Comparison of ENCODE assay signal across 8 mouse cellular contexts in the genomic region with DNA sequence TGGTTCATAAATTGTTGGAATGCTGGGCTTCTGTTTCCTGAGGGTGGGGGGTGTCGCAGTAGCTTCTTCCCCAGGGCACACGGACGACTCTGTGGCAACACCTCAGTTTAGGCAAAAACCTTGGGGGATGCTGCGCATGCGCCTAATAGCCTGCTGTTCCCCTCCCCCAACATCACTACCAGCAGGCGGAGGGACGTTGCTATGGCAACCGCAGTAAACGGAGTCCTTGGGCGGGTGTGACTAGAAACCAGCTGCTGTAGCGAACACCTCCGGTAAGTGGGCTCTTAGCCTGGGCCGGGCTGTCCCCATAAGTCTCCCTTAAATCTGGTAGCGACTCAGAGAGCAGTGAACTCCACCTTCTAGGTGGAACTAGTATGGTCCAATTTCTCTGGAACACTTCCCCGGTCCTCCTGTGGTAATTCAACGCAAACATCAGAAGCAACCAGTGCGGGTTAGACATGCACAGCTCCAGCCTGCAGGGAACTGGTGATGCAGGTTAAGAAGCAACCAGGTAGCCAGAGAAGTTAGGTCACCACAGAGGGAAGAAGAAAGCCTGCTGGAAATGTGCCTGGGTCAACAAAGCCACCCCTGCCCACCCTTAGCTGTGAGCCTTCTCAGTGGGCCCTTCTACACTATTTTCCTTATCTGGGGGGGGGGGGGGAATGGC. TPM values are rescaled to one million over a fixed set of nuclear protein-coding genes. Genes with fewer than 3 reads are reported as not detected.
DNase-seq lines count a peak whose midpoint lies in the region; ATAC-seq and TF ChIP-seq lines count a peak whose summit lies in the region.

Cfap44 (plus strand) TSS at position 220 of the 667 bp plus-strand sequence.

- DNase-seq in B cell, adult 2 months, result peak; percentile 50 to 54
- peak; percentile 81 to 82 for DNase-seq in adrenal gland, postnatal 36 days
- DNase-seq in kidney, postnatal 0 days (ENCODE audit: low spot score), result peak; percentile 95

- peaks cover 10% of the 10 kb centered on the region for H3K4me1 ChIP-seq in embryonic facial prominence, embryonic 13.5 days
- peaks cover 11% of the 10 kb centered on the region for H3K4me1 ChIP-seq in heart, embryonic 15.5 days (replicated peaks)
- H3K4me1 ChIP-seq in kidney, postnatal 0 days (replicated peaks; ENCODE audit: insufficient read depth, low read length), result no peaks in the 10 kb centered on the region; the same call in 1 of the 2 replicates
- H3K4me1 ChIP-seq in limb, embryonic 15.5 days, result peaks cover 9% of the 10 kb centered on the region
- H3K4me1 ChIP-seq in midbrain, embryonic 16.5 days (ENCODE audit: control insufficient read depth, insufficient read depth, low read length), result peaks cover 11% of the 10 kb centered on the region
- peaks cover 5% of the 10 kb centered on the region; the same call in 1 of the 2 replicates for H3K4me1 ChIP-seq in stomach, embryonic 14.5 days (ENCODE audit: control insufficient read depth, insufficient read depth, low read length)

- no peak within 1 kb of the TSS for H3K27ac ChIP-seq in embryonic facial prominence, embryonic 13.5 days
- H3K27ac ChIP-seq in heart, embryonic 15.5 days, result no peak within 1 kb of the TSS
- peak within 1 kb of the TSS; percentile 33; the same call in 1 of the 2 replicates for H3K27ac ChIP-seq in kidney, postnatal 0 days
- peak within 1 kb of the TSS; percentile 33; the same call in 1 of the 2 replicates for H3K27ac ChIP-seq in limb, embryonic 15.5 days
- peak within 1 kb of the TSS; percentile 63 for H3K27ac ChIP-seq in midbrain, embryonic 16.5 days (ENCODE audit: low read length)
- H3K27ac ChIP-seq in stomach, embryonic 14.5 days (ENCODE audit: low read length), result no peak within 1 kb of the TSS

- 1% methylated on average over 17 of the region's 17 CpGs for WGBS in embryonic facial prominence, embryonic 13.5 days
- 1% methylated on average over 17 of the region's 17 CpGs for WGBS in heart, embryonic 15.5 days
- 1% methylated on average over 17 of the region's 17 CpGs for WGBS in kidney, postnatal 0 days
- under 1% methylated on average over 17 of the region's 17 CpGs for WGBS in limb, embryonic 15.5 days
- WGBS in midbrain, embryonic 16.5 days, result under 1% methylated on average over 17 of the region's 17 CpGs
- 1% methylated on average over 17 of the region's 17 CpGs for WGBS in stomach, embryonic 14.5 days

- H3K27me3 ChIP-seq in embryonic facial prominence, embryonic 13.5 days, result no peaks in the 10 kb centered on the region
- no peaks in the 10 kb centered on the region for H3K27me3 ChIP-seq in heart, embryonic 15.5 days
- no peaks in the 10 kb centered on the region for H3K27me3 ChIP-seq in kidney, postnatal 0 days (ENCODE audit: insufficient read depth, low read length)
- H3K27me3 ChIP-seq in limb, embryonic 15.5 days, result no peaks in the 10 kb centered on the region
- H3K27me3 ChIP-seq in midbrain, embryonic 16.5 days (ENCODE audit: control insufficient read depth, insufficient read depth, low read depth, low read length), result no peaks in the 10 kb centered on the region
- no peaks in the 10 kb centered on the region for H3K27me3 ChIP-seq in stomach, embryonic 14.5 days (ENCODE audit: control insufficient read depth, insufficient read depth, low read length)

- H3K9ac ChIP-seq in embryonic facial prominence, embryonic 13.5 days, result peak within 1 kb of the TSS; percentile 44
- H3K9ac ChIP-seq in heart, embryonic 15.5 days, result peak within 1 kb of the TSS; percentile 19; the same call in 1 of the 2 replicates
- H3K9ac ChIP-seq in kidney, postnatal 0 days (ENCODE audit: low read depth, low read length), result no peak within 1 kb of the TSS
- no peak within 1 kb of the TSS for H3K9ac ChIP-seq in limb, embryonic 15.5 days
- H3K9ac ChIP-seq in midbrain, embryonic 16.5 days (ENCODE audit: low read depth, low read length), result peak within 1 kb of the TSS; percentile 57; the same call in 1 of the 2 replicates
- no peak within 1 kb of the TSS for H3K9ac ChIP-seq in stomach, embryonic 14.5 days (replicated peaks; ENCODE audit: low read depth, low read length)

- peak; percentile 27; the same call in 1 of the 2 replicates for TF ChIP-seq CTCF in kidney, postnatal 0 days (IDR thresholded peaks at IDR 0.05; ENCODE audit: low read depth)

- ATAC-seq in embryonic facial prominence, embryonic 13.5 days (ENCODE audit: insufficient number of reproducible peaks, insufficient read depth, low FRiP score, low TSS enrichment, low read depth), result peak; percentile 80
- ATAC-seq in heart, embryonic 15.5 days (replicated peaks; ENCODE audit: insufficient number of reproducible peaks, insufficient read depth, low FRiP score, low read depth), result peak; percentile 62; the same call in 1 of the 2 replicates
- ATAC-seq in kidney, postnatal 0 days (replicated peaks; ENCODE audit: low FRiP score, low read depth), result peak; percentile 81
- ATAC-seq in limb, embryonic 15.5 days (ENCODE audit: insufficient number of reproducible peaks, low FRiP score, low TSS enrichment, low read depth), result peak; percentile 75; the same call in 1 of the 2 replicates
- ATAC-seq in midbrain, embryonic 16.5 days, result peak; percentile 89
- peak; percentile 84 for ATAC-seq in stomach, embryonic 14.5 days (ENCODE audit: insufficient number of reproducible peaks, insufficient read depth, low FRiP score, low read depth)

- H3K4me3 ChIP-seq in embryonic facial prominence, embryonic 13.5 days, result peak within 1 kb of the TSS; percentile 35
- H3K4me3 ChIP-seq in heart, embryonic 15.5 days, result peak within 1 kb of the TSS; percentile 37
- H3K4me3 ChIP-seq in kidney, postnatal 0 days (replicated peaks; ENCODE audit: low read depth, low read length), result peak within 1 kb of the TSS; percentile 25; the same call in 1 of the 2 replicates
- peak within 1 kb of the TSS; percentile 21 for H3K4me3 ChIP-seq in limb, embryonic 15.5 days
- peak within 1 kb of the TSS; percentile 39 for H3K4me3 ChIP-seq in midbrain, embryonic 16.5 days (ENCODE audit: low read depth, low read length)
- peak within 1 kb of the TSS; percentile 17 for H3K4me3 ChIP-seq in stomach, embryonic 14.5 days (ENCODE audit: low read depth, low read length)

- peaks cover 6% of the 10 kb centered on the region; the same call in 1 of the 2 replicates for H3K36me3 ChIP-seq in embryonic facial prominence, embryonic 13.5 days
- no peaks in the 10 kb centered on the region for H3K36me3 ChIP-seq in heart, embryonic 15.5 days
- no peaks in the 10 kb centered on the region for H3K36me3 ChIP-seq in kidney, postnatal 0 days (ENCODE audit: insufficient read depth, low read length)
- no peaks in the 10 kb centered on the region for H3K36me3 ChIP-seq in limb, embryonic 15.5 days
- H3K36me3 ChIP-seq in midbrain, embryonic 16.5 days (ENCODE audit: control insufficient read depth, insufficient read depth, low read length), result no peaks in the 10 kb centered on the region
- no peaks in the 10 kb centered on the region for H3K36me3 ChIP-seq in stomach, embryonic 14.5 days (ENCODE audit: control insufficient read depth, insufficient read depth, low read length)

- H3K4me2 ChIP-seq in embryonic facial prominence, embryonic 13.5 days, result peak within 1 kb of the TSS; percentile 64
- peak within 1 kb of the TSS; percentile 63 for H3K4me2 ChIP-seq in heart, embryonic 15.5 days
- peak within 1 kb of the TSS; percentile 58 for H3K4me2 ChIP-seq in kidney, postnatal 0 days (ENCODE audit: low read length)
- peak within 1 kb of the TSS; percentile 44 for H3K4me2 ChIP-seq in limb, embryonic 15.5 days
- peak within 1 kb of the TSS; percentile 76 for H3K4me2 ChIP-seq in midbrain, embryonic 16.5 days (ENCODE audit: low read length)
- peak within 1 kb of the TSS; percentile 49 for H3K4me2 ChIP-seq in stomach, embryonic 14.5 days (replicated peaks; ENCODE audit: low read depth, low read length)

- H3K9me3 ChIP-seq in embryonic facial prominence, embryonic 13.5 days, result peaks cover 6% of the 10 kb centered on the region; the same call in 1 of the 2 replicates
- no peaks in the 10 kb centered on the region for H3K9me3 ChIP-seq in heart, embryonic 15.5 days (replicated peaks)
- H3K9me3 ChIP-seq in kidney, postnatal 0 days (replicated peaks; ENCODE audit: low read length), result no peaks in the 10 kb centered on the region
- H3K9me3 ChIP-seq in limb, embryonic 15.5 days, result no peaks in the 10 kb centered on the region
- no peaks in the 10 kb centered on the region for H3K9me3 ChIP-seq in midbrain, embryonic 16.5 days (replicated peaks; ENCODE audit: control insufficient read depth, low read length, poor library complexity, severe bottlenecking)
- H3K9me3 ChIP-seq in stomach, embryonic 14.5 days (ENCODE audit: control insufficient read depth, low read depth, low read length), result peaks cover 6% of the 10 kb centered on the region; the same call in 1 of the 2 replicates

RNA-seq across cellular contexts. Expression of gene Cfap44, which starts in this region (rescaled TPM):
- total RNA-seq in adrenal gland, postnatal 36 days (2021), result 1 to 10 TPM in 1 of 2 experiments, under 1 TPM in 1; 0.26 to 1.3 TPM
- polyA plus RNA-seq in embryonic facial prominence, embryonic 13.5 days (2015; fragmentation: Nextera tagmentation; extraction: Ambion mirVana), result 0.98 and 1.2 TPM in 2 replicates
- polyA plus RNA-seq in heart, embryonic 15.5 days (2015; fragmentation: Nextera tagmentation; extraction: Ambion mirVana), result 0.09 and 0.16 TPM in 2 replicates
- polyA plus RNA-seq in kidney, postnatal 0 days (2015; fragmentation: Nextera tagmentation; extraction: Ambion mirVana), result 0.50 and 0.53 TPM in 2 replicates
- 0.46 and 0.55 TPM in 2 replicates for polyA plus RNA-seq in limb, embryonic 15.5 days (2015; fragmentation: Nextera tagmentation; extraction: Ambion mirVana)
- 6.5 and 7.0 TPM in 2 replicates for polyA plus RNA-seq in midbrain, embryonic 16.5 days (2015; fragmentation: Nextera tagmentation; extraction: Ambion mirVana)
- 0.25 and 0.48 TPM in 2 replicates for polyA plus RNA-seq in stomach, embryonic 14.5 days (2014; fragmentation: Nextera tagmentation; extraction: Ambion mirVana)

Comparison
In these comparisons a context has a peak if more than half of its experiments do, and no peak if none do; other contexts are left out.
1. Peak in ATAC-seq, H3K4me3 ChIP-seq, H3K9ac ChIP-seq and H3K4me2 ChIP-seq in heart, embryonic 15.5 days; RNA of the gene not detected or under 1 TPM.
2. Peak in DNase-seq, ATAC-seq, H3K4me3 ChIP-seq, H3K27ac ChIP-seq and H3K4me2 ChIP-seq in kidney, postnatal 0 days; RNA of the gene not detected or under 1 TPM.
3. Peak in ATAC-seq, H3K4me3 ChIP-seq, H3K27ac ChIP-seq and H3K4me2 ChIP-seq in limb, embryonic 15.5 days; RNA of the gene not detected or under 1 TPM.
4. Peak in ATAC-seq, H3K4me3 ChIP-seq and H3K4me2 ChIP-seq in stomach, embryonic 14.5 days; RNA of the gene not detected or under 1 TPM.
5. H3K9ac ChIP-seq: peak in embryonic facial prominence, embryonic 13.5 days (single experiment) and midbrain, embryonic 16.5 days (single experiment); none in kidney, postnatal 0 days (single experiment), limb, embryonic 15.5 days (single experiment) and stomach, embryonic 14.5 days (single experiment).
6. Peak in every context shown above with its lines, with median percentiles within 50 percentile points of each other: DNase-seq, ATAC-seq, H3K4me2 ChIP-seq and H3K4me3 ChIP-seq.